Mouse (Mus musculus) neural tube, postnatal 0 days (tissue): ENCODE results near the gene Cuta. TPM values are rescaled to one million over a fixed set of nuclear protein-coding genes. Genes with fewer than 3 reads are reported as not detected.

ENCODE experiments used
- microRNA-seq: library from miRNA; unstranded; fragments of <30 nt; microRNA quantifications from one replicate; pipeline ENCODE4, GENCODE M21; 2016
- polyA plus RNA-seq: library from polyadenylated mRNA; unstranded; fragments of >200 nt; fragmentation: Nextera tagmentation; extraction: Ambion mirVana; gene quantifications from 2 replicates; pipeline ENCODE4 v1.2.1, GENCODE M21; 2015

Cuta gene
- polyA plus RNA-seq: 153 and 164 TPM in 2 replicates

DNA sequence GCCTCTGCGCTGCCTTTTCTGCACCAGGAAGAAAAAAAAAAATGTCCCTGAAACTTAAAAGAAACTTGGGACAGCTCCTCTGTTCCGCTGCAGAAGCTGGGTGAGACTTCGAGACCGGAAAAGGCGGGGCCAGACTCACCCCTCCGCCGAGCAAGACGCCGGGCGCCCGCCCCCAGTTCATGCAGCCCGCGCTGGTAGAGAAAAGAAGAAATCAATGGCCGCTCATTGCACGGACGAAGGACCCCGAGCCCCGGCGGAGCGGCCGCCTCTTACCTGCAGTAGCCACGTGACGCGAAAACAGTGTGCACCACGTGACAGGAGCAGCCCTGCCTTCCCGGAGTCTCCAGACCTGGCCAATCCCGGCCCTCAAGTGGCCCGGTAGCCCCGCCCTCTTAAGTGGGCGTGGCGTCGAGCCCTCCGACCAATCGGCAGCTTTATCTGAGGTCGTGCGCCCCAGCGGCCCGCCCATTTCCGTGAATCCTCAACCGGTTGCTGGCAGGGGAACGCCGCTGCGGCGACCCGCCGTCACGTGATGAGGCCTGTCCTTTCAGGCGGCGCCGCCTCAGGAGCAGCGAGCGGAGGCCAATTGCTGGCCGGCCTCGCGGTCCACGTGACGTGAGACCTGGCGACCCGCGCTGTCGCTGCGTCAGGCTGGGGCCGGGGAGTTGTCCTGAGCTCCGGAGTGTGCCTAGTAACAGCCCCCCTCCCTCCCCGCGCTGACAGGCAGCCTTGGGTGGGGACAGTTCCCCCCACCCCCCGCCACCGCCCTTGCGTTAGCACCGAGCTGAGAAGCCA, at the start of gene Cuta:
Gene Cuta, minus strand, starts transcription at position 392 of the 795 bp plus-strand sequence.

DNA sequence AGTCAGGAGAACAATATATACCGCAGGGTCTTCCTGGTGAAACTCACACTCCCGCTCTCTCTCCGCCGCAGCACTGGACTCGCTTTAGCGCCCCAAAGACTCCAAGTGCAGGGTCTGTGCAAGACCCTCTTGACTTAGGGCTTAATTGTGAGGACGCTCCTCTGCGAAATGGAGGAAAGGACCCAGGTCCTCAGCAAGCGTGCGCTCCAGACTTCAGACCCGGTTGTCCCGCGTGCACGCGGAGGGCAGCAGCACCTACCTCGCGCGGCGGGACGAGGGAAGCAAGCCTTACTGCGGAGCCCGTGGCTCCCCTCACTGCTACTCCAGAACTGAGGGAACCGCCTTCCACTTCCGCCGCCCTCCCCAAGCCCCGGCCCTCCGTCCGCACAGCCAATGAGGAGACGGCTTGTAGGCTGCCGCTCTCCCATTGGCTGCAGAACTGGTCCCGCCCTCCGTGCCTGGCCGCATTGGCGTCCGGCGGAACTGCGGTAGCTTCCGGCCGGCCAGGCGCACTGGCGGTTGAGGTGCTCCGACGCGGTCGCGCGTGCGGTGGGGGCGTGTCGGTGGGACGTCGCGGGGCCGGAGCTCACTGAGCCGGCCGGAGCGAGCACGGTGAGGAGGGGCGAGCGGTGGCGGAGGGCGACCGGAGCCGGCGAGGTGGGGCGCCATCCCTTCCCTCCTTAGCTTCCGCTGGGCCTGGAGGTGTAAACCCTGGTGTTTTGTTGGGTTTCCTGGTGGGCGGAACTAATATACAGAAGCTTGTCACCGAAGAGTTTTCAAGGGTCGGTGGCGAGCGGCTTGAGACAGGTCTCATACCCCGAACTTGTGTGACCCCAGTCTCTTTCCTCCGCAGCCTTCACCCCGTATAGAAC, 33.6 kb upstream of the Cuta start, which contains the start of gene Zbtb9:
Gene Zbtb9, plus strand, starts transcription at position 465 of the 872 bp plus-strand sequence.

DNA sequence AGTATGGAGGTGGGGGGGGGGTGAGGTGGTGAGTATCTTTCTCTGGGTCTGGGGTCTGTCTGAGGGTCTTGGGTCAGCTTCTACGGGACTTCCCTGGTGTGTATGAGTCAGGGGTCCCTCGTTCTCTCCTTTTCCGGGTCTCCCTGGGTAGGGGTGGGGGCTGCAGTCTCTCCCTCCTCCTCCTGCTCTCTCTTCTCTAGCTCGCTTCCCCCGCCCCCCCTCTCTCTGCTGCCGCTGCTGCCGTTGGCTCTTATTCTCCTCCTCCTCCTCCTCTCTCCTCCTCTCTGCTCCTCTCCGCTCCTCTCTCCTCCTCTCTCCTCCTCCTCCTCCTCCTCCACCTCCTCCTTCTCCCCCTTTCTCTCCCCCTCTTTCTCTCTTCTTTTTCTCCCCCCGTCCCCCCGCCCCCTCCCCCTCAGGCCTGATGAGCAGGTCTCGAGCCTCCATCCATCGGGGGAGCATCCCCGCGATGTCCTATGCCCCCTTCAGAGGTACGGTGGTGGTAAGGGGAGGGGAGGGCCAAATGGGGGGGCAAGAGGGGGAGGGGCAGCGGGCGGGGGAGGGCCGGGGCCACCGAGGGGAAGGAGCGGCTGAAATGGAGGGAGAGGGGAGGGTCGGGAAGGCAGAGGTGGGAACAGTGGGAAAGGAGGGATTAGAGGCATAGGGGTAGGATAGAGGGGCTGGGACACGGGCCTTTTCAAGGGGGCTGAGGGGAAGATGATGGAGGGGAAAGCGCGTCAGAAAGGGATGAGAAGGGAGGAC, 1.8 kb upstream of the Cuta start, which contains the start of gene Syngap1:
Gene Syngap1, plus strand, starts transcription at position 223 of the 759 bp plus-strand sequence.

DNA sequence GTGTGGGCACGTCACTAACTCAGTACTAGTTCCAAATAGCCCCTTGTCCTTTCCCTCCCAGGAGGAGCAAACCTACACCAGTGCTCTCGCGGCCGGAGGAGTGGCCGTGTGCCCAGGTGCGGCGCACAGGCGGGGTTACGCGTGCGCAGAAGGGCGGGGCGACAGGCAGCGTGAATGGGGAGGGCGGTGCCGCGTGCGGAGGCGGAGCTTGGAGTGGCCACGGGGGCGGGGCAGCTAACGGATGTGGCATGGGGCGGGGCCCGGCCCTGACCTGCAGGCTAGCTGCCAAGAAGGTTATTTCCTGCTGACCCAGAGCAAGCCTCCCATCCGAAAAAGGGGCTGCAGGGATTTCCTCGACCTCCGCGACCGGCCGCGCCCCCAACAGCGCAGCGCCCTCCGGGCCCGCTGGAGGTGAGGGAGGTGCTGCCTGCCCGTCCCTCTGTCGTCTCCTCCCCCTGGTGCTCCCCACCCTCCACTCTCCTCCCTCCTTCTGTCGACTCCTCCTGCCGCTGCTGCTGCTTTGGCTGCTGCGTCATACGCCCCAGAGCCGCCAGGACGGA, 6.5 kb downstream of the Cuta start, which contains the start of gene Phf1:
Gene Phf1, plus strand, starts transcription at position 214 of the 560 bp plus-strand sequence.

DNA sequence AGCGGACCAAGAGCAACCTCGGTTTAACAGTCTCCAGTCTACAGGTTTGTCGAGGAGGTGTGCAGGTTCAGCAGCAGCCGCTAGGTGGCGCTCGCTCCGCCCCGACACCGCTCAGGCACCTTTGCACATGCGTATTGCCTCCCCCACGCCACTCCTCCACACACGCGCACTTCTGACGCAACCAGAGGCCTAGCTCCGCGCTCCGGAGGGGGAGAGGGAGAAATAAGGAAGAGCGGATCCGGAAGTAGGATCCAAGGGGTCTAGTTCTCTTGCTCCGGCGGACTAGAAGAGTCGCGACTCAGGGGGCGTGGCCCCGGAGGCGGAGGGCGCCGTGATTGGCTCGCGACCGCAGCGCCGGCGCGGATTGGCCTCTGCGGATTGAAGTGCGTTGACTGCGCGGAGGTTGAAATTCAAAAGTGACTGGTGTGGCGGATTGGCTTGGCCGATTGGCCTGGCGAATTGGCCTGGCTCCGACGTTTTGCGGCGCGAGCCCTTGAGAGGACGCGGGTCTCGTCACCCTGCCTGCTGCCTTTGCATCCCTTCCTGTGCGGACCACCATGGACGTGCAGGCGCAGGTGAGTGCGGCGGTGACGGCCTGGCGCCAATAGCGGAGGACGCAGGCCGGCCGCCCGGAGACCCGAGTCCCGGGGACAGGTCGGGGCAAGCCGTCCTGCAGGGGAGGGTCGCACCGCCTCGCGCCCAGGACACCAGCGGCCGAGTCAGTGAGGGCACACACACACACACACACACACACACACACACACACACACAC, 22.5 kb downstream of the Cuta start, which contains the start of gene Kifc5b:
Gene Kifc5b, plus strand, starts transcription at position 381 of the 772 bp plus-strand sequence.

Small RNAs within 50 kb of the gene (microRNA-seq; reads per million reads assigned to microRNA genes)
- not detected for gene Gm27775
- not detected for gene Mir3083
- 1.7 reads per million for gene Mir6968

Other genes starting within 250 kb of the Cuta start
- gene Crebrf, start 223.9 kb downstream of the Cuta start, polyA plus RNA-seq: 12.0 and 15.8 TPM in 2 replicates
- gene Bnip1, start 158.5 kb downstream of the Cuta start, polyA plus RNA-seq: 53.7 and 55.2 TPM in 2 replicates
- gene Nkx2-5, start 94.6 kb downstream of the Cuta start, polyA plus RNA-seq: not detected in 2 replicates
- 1.1 and 1.9 TPM in 2 replicates for gene Kifc5b, start 22.5 kb downstream of the Cuta start, polyA plus RNA-seq
- gene Phf1, start 6.5 kb downstream of the Cuta start, polyA plus RNA-seq: 34.9 and 37.9 TPM in 2 replicates
- gene Syngap1, start 1.7 kb upstream of the Cuta start, polyA plus RNA-seq: 4.4 and 6.5 TPM in 2 replicates
- gene Zbtb9, start 33.6 kb upstream of the Cuta start, polyA plus RNA-seq: 8.6 and 9.9 TPM in 2 replicates
- gene Bak1, start 89.4 kb upstream of the Cuta start, polyA plus RNA-seq: 4.9 and 5.1 TPM in 2 replicates
- 1.1 and 1.5 TPM in 2 replicates for gene Itpr3, start 117.7 kb upstream of the Cuta start, polyA plus RNA-seq
- 428 and 441 TPM in 2 replicates for gene Uqcc2, start 194.3 kb upstream of the Cuta start, polyA plus RNA-seq
- gene Ip6k3, start 228.2 kb upstream of the Cuta start, polyA plus RNA-seq: 0.37 and 0.44 TPM in 2 replicates